ENCODE assay signal across 24 mouse cellular contexts in genomic region chr5:105295746-105296145, GRCm38 (mm10). TPM values are rescaled to one million over a fixed set of nuclear protein-coding genes. Genes with fewer than 3 reads are reported as not detected.
DNase-seq lines count a peak whose midpoint lies in the region; ATAC-seq lines count a peak whose summit lies in the region.
"Had no signal": no experiment of that assay in that cellular context is flagged by ENCODE, and none has a peak within 500 bp of the region (broad histone marks: within the 10 kb centered on the region; RNA-seq: fewer than 3 reads in every experiment).

No protein-coding gene starts in this region.

- H3K27me3 ChIP-seq in heart, embryonic 10.5 days (ENCODE audit: insufficient read depth, poor library complexity, severe bottlenecking) = no peaks in the 10 kb centered on the region
- H3K27me3 ChIP-seq in heart, embryonic 12.5 days (replicated peaks) = no peaks in the 10 kb centered on the region
- H3K27me3 ChIP-seq in liver, embryonic 15.5 days = no peaks in the 10 kb centered on the region
- H3K27me3 ChIP-seq in lung, embryonic 16.5 days (ENCODE audit: control insufficient read depth, insufficient read depth, low read depth, low read length) = no peaks in the 10 kb centered on the region
- no peaks in the 10 kb centered on the region for H3K27me3 ChIP-seq in stomach, embryonic 15.5 days (replicated peaks)
- H3K27me3 ChIP-seq: embryonic facial prominence, embryonic 13.5 days; heart, embryonic 13.5 days; hindbrain, embryonic 12.5 days; limb, embryonic 13.5 days; midbrain, embryonic 12.5 days had no signal

- H3K4me2 ChIP-seq in heart, embryonic 12.5 days = no peak overlapping the region
- no peak overlapping the region for H3K4me2 ChIP-seq in liver, embryonic 15.5 days
- no peak overlapping the region for H3K4me2 ChIP-seq in lung, embryonic 16.5 days (ENCODE audit: low read depth, low read length)
- H3K4me2 ChIP-seq in stomach, embryonic 15.5 days = no peak overlapping the region
- H3K4me2 ChIP-seq: embryonic facial prominence, embryonic 13.5 days; heart, embryonic 13.5 days; hindbrain, embryonic 12.5 days; limb, embryonic 13.5 days; midbrain, embryonic 12.5 days had no signal

- no peaks in the 10 kb centered on the region for H3K36me3 ChIP-seq in heart, embryonic 10.5 days
- no peaks in the 10 kb centered on the region for H3K36me3 ChIP-seq in heart, embryonic 12.5 days
- H3K36me3 ChIP-seq in liver, embryonic 15.5 days (replicated peaks) = no peaks in the 10 kb centered on the region
- no peaks in the 10 kb centered on the region for H3K36me3 ChIP-seq in lung, embryonic 16.5 days (ENCODE audit: control insufficient read depth, insufficient read depth, low read length)
- H3K36me3 ChIP-seq in stomach, embryonic 15.5 days = no peaks in the 10 kb centered on the region
- H3K36me3 ChIP-seq: embryonic facial prominence, embryonic 13.5 days; heart, embryonic 13.5 days; hindbrain, embryonic 12.5 days; limb, embryonic 13.5 days; midbrain, embryonic 12.5 days had no signal

- no peak overlapping the region for H3K27ac ChIP-seq in heart, embryonic 10.5 days
- no peak overlapping the region for H3K27ac ChIP-seq in heart, embryonic 12.5 days (ENCODE audit: poor library complexity, severe bottlenecking)
- no peak overlapping the region for H3K27ac ChIP-seq in liver, embryonic 15.5 days (replicated peaks)
- no peak overlapping the region for H3K27ac ChIP-seq in lung, embryonic 16.5 days (ENCODE audit: low read length)
- no peak overlapping the region for H3K27ac ChIP-seq in stomach, embryonic 15.5 days
- H3K27ac ChIP-seq: embryonic facial prominence, embryonic 13.5 days; heart, embryonic 13.5 days; hindbrain, embryonic 12.5 days; layer of hippocampus, adult 2 months; limb, embryonic 13.5 days; midbrain, embryonic 12.5 days had no signal

- H3K9me3 ChIP-seq in heart, embryonic 10.5 days = no peaks in the 10 kb centered on the region
- H3K9me3 ChIP-seq in heart, embryonic 12.5 days (replicated peaks) = no peaks in the 10 kb centered on the region
- no peaks in the 10 kb centered on the region for H3K9me3 ChIP-seq in liver, embryonic 15.5 days (replicated peaks)
- no peaks in the 10 kb centered on the region for H3K9me3 ChIP-seq in lung, embryonic 16.5 days (ENCODE audit: control insufficient read depth, low read length)
- H3K9me3 ChIP-seq in stomach, embryonic 15.5 days = no peaks in the 10 kb centered on the region
- H3K9me3 ChIP-seq: embryonic facial prominence, embryonic 13.5 days; heart, embryonic 13.5 days; hindbrain, embryonic 12.5 days; limb, embryonic 13.5 days; midbrain, embryonic 12.5 days had no signal

- H3K9ac ChIP-seq in heart, embryonic 12.5 days = no peak overlapping the region
- H3K9ac ChIP-seq in liver, embryonic 15.5 days = no peak overlapping the region
- H3K9ac ChIP-seq in lung, embryonic 16.5 days (ENCODE audit: low read length) = no peak overlapping the region
- H3K9ac ChIP-seq in stomach, embryonic 15.5 days = no peak overlapping the region
- H3K9ac ChIP-seq: embryonic facial prominence, embryonic 13.5 days; heart, embryonic 13.5 days; hindbrain, embryonic 12.5 days; limb, embryonic 13.5 days; midbrain, embryonic 12.5 days had no signal

- WGBS in heart, embryonic 10.5 days = 88% methylated on average over 3 of the region's 3 CpGs
- 96% methylated on average over 3 of the region's 3 CpGs for WGBS in heart, embryonic 12.5 days
- 65% methylated on average over 3 of the region's 3 CpGs for WGBS in liver, embryonic 15.5 days (ENCODE audit: insufficient replicate concordance)
- 65% methylated on average over 3 of the region's 3 CpGs for WGBS in lung, embryonic 16.5 days
- 57% methylated on average over 3 of the region's 3 CpGs for WGBS in stomach, embryonic 15.5 days

- DNase-seq in heart, embryonic 10.5 days (ENCODE audit: low spot score) = peak; percentile 54
- no peak for DNase-seq in testis, postnatal 10 days (ENCODE audit: low spot score)
- DNase-seq in embryo, embryonic 9.5 days (ENCODE audit: extremely low spot score) = no peak
- DNase-seq: adrenal gland, adult 8-10 months; cerebellum, adult 18-20 months; cerebellum, postnatal 14 days; heart, adult 11 months; heart, postnatal 14 days; kidney, postnatal 25 days; thymus, postnatal 36 days had no signal

- no peak for ATAC-seq in heart, embryonic 12.5 days (ENCODE audit: insufficient number of reproducible peaks, low FRiP score)
- peak; percentile 66 for ATAC-seq in liver, embryonic 15.5 days (ENCODE audit: insufficient read depth)
- ATAC-seq in lung, embryonic 16.5 days (ENCODE audit: low read depth) = peak; percentile 58
- peak; percentile 79 for ATAC-seq in stomach, embryonic 15.5 days (ENCODE audit: insufficient read depth, low FRiP score, low read depth)
- ATAC-seq: activated CD4-positive, CD25-positive, alpha-beta regulatory T cell, adult 4 months; forebrain, embryonic 14.5 days; intestine, postnatal 0 days had no signal

- peaks cover 19% of the 10 kb centered on the region for H3K4me1 ChIP-seq in heart, embryonic 10.5 days
- H3K4me1 ChIP-seq in heart, embryonic 12.5 days (replicated peaks) = peaks cover 30% of the 10 kb centered on the region
- no peaks in the 10 kb centered on the region for H3K4me1 ChIP-seq in liver, embryonic 15.5 days (replicated peaks)
- peaks cover 7% of the 10 kb centered on the region for H3K4me1 ChIP-seq in lung, embryonic 16.5 days (replicated peaks; ENCODE audit: control insufficient read depth, insufficient read depth, low read length)
- no peaks in the 10 kb centered on the region for H3K4me1 ChIP-seq in stomach, embryonic 15.5 days
- H3K4me1 ChIP-seq: embryonic facial prominence, embryonic 13.5 days; midbrain, embryonic 12.5 days had no signal

- H3K4me3 ChIP-seq in heart, embryonic 10.5 days = no peak overlapping the region
- no peak overlapping the region for H3K4me3 ChIP-seq in heart, embryonic 12.5 days
- H3K4me3 ChIP-seq in liver, embryonic 15.5 days (replicated peaks) = no peak overlapping the region
- H3K4me3 ChIP-seq in lung, embryonic 16.5 days (ENCODE audit: low read length) = no peak overlapping the region
- H3K4me3 ChIP-seq in stomach, embryonic 15.5 days (replicated peaks) = no peak overlapping the region
- H3K4me3 ChIP-seq: embryonic facial prominence, embryonic 13.5 days; heart, embryonic 13.5 days; hindbrain, embryonic 12.5 days; layer of hippocampus, adult 2 months; limb, embryonic 13.5 days; midbrain, embryonic 12.5 days had no signal

RNA-seq across cellular contexts. Expression of gene Gbp6, which starts 2.2 kb away (rescaled TPM):
- 2.4 and 3.4 TPM in 2 replicates for polyA plus RNA-seq in heart, embryonic 10.5 days (2016; fragmentation: Nextera tagmentation; extraction: Ambion mirVana)
- polyA plus RNA-seq in heart, embryonic 12.5 days (2016; fragmentation: Nextera tagmentation; extraction: Ambion mirVana) = 2.0 and 2.8 TPM in 2 replicates
- 2.1 TPM in 2 replicates for polyA plus RNA-seq in liver, embryonic 15.5 days (2015; fragmentation: Nextera tagmentation; extraction: Ambion mirVana)
- 2.0 and 2.9 TPM in 2 replicates for polyA plus RNA-seq in lung, embryonic 16.5 days (2015; fragmentation: Nextera tagmentation; extraction: Ambion mirVana)
- 1.9 and 2.4 TPM in 2 replicates for polyA plus RNA-seq in stomach, embryonic 15.5 days (2015; fragmentation: Nextera tagmentation; extraction: Ambion mirVana)

RNA-seq across cellular contexts. Expression of gene Gm43302, which starts 2.3 kb away (rescaled TPM):
- not detected in 2 replicates for polyA plus RNA-seq in heart, embryonic 10.5 days (2016; fragmentation: Nextera tagmentation; extraction: Ambion mirVana)
- not detected in 2 replicates for polyA plus RNA-seq in heart, embryonic 12.5 days (2016; fragmentation: Nextera tagmentation; extraction: Ambion mirVana)
- 0.03 TPM in 2 replicates for polyA plus RNA-seq in liver, embryonic 15.5 days (2015; fragmentation: Nextera tagmentation; extraction: Ambion mirVana)
- polyA plus RNA-seq in lung, embryonic 16.5 days (2015; fragmentation: Nextera tagmentation; extraction: Ambion mirVana) = 0.06 TPM in 1 of 2 replicates, not detected in the other
- polyA plus RNA-seq in stomach, embryonic 15.5 days (2015; fragmentation: Nextera tagmentation; extraction: Ambion mirVana) = not detected in 2 replicates
- polyA plus RNA-seq: embryonic facial prominence, embryonic 13.5 days; intestine, postnatal 0 days; kidney, embryonic 14.5 days; limb, embryonic 13.5 days; midbrain, embryonic 12.5 days had no signal

RNA-seq across cellular contexts. Expression of gene Gbp10, which starts 56.4 kb away (rescaled TPM):
- polyA plus RNA-seq in heart, embryonic 10.5 days (2016; fragmentation: Nextera tagmentation; extraction: Ambion mirVana) = 0.08 and 0.48 TPM in 2 replicates
- polyA plus RNA-seq in heart, embryonic 12.5 days (2016; fragmentation: Nextera tagmentation; extraction: Ambion mirVana) = not detected in 2 replicates
- polyA plus RNA-seq in liver, embryonic 15.5 days (2015; fragmentation: Nextera tagmentation; extraction: Ambion mirVana) = 0.21 and 0.29 TPM in 2 replicates
- polyA plus RNA-seq in lung, embryonic 16.5 days (2015; fragmentation: Nextera tagmentation; extraction: Ambion mirVana) = 0.06 and 0.49 TPM in 2 replicates
- 0.08 and 0.53 TPM in 2 replicates for polyA plus RNA-seq in stomach, embryonic 15.5 days (2015; fragmentation: Nextera tagmentation; extraction: Ambion mirVana)
- polyA plus RNA-seq: embryonic facial prominence, embryonic 13.5 days; intestine, postnatal 0 days; kidney, embryonic 14.5 days; limb, embryonic 13.5 days had no signal
